Mouse (Mus musculus) MEL (cell line): ENCODE measurements around the gene Ddn.
A peak's percentile ranks its signal among the peaks of the same experiment; 100 is the strongest.

Experiments used
- CTCF ChIP-seq, 3 experiments: IDR thresholded peaks in 2 of 3; conservative IDR thresholded peaks in 1 of 3; 2 replicates each; pipeline ENCODE4 v1.5.1; 2011 to 2012; ENCODE audit warnings: low read length in 3 of 3, low read depth in 2 of 3, mild to moderate bottlenecking in 2 of 3, improper control_type of control experiment in 1 of 3, inconsistent platforms in 1 of 3, mixed read lengths in 1 of 3, moderate library complexity in 1 of 3; ENCODE audit not compliant: control insufficient read depth in 1 of 3, insufficient read depth in 1 of 3, poor library complexity in 1 of 3, severe bottlenecking in 1 of 3
- E2F4 ChIP-seq: IDR thresholded peaks from 2 replicates; pipeline ENCODE4 v1.6.1; 2011; ENCODE audit warnings: low read depth, low read length, improper control_type of control experiment, borderline replicate concordance
- MAX ChIP-seq: IDR thresholded peaks from 2 replicates; pipeline ENCODE4 v1.6.1; 2011; ENCODE audit warnings: low read length, improper control_type of control experiment
- NELFE ChIP-seq: IDR thresholded peaks from 2 replicates; pipeline ENCODE4 v1.6.1; 2011; ENCODE audit warnings: low read depth, low read length, improper control_type of control experiment
- POLR2A ChIP-seq, 2 experiments: IDR thresholded peaks; 2 replicates each; pipeline ENCODE4 v1.6.1; 2011 to 2012; ENCODE audit warnings: low read length in 2 of 2, mild to moderate bottlenecking in 2 of 2, control low read depth in 1 of 2, improper control_type of control experiment in 1 of 2, low read depth in 1 of 2, moderate library complexity in 1 of 2; ENCODE audit not compliant: control insufficient read depth in 1 of 2, insufficient read depth in 1 of 2, poor library complexity in 1 of 2
- ZKSCAN1 ChIP-seq: IDR thresholded peaks from 2 replicates; pipeline ENCODE4 v1.6.1; 2012; ENCODE audit warnings: low read depth, mild to moderate bottlenecking, inconsistent platforms, low read length, improper control_type of control experiment, moderate library complexity
- ZMIZ1 ChIP-seq: IDR thresholded peaks from 2 replicates; pipeline ENCODE4 v1.6.1; 2012; ENCODE audit warnings: low read depth, mild to moderate bottlenecking, inconsistent platforms, low read length, improper control_type of control experiment, moderate library complexity

DNA sequence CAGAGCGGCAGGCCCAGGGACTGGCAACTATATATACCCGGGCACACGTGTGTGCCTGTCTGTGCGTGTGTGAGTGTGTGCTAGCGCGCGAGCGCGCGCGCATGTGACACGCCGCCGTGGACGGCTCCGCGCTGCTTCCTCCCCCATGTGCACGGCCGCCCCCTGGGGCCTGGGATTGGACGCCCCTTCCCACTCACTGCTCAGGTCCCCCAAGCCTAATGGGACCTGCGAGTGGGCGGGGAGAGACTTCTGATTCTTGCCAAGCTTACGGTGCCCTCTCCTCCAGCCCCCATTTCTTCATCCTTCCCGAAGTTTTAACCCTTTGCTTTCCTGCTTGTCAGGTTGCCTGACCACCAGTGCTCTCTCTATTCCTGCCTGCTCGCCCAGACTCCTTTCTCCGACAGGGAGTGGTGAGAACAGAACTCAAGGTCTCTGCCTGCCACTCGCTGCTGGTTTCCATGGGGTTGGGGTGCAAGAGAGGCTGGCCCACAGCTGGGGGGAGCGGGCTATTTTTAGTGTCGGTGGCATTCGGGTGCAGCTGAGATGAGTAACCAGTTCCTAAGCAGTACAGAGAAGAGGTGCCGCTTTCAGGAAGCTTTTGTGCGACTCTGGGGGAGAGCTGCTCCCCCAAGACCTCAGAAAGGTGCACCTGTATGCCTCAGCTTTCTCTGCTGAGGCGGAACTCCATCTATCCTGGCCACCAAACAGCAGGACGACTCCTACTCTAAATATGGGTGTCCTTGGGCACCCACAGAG is 1.2 kb downstream of the Ddn start:
- TF ChIP-seq CTCF (IDR thresholded peaks at IDR 0.05 in 2 of 3, conservative IDR thresholded peaks at IDR 0.05 in 1 of 3; ENCODE audit: control insufficient read depth in 1 of 3, insufficient read depth in 1 of 3, low read depth in 2 of 3, low read length in 3 of 3, poor library complexity in 1 of 3, severe bottlenecking in 1 of 3) (no peak; a peak in 1 of 6 replicates), MAX (peak; percentile 67), ZMIZ1 (no peak), POLR2A (IDR thresholded peaks at IDR 0.05; ENCODE audit: control insufficient read depth in 1 of 2, insufficient read depth in 1 of 2, low read depth in 1 of 2, low read length in 2 of 2, poor library complexity in 1 of 2) (no peak; a peak in 1 of 4 replicates), ZKSCAN1 (no peak), E2F4 (no peak), NELFE (no peak)
